Mouse (Mus musculus) adrenal gland (tissue): ENCODE data around the gene Scfd1.

Source experiments
- intact Hi-C: fragments of 180-260 bp; cut with DNase I; formaldehyde crosslinking; loops from one replicate; pipeline ENCODE4 v1.15.1; 2025
- long read RNA-seq, 2 experiments: library from polyadenylated mRNA; unstranded; transcript quantifications; one replicate each; pipeline ENCODE4 v2.0.0; 2020; ENCODE audit warnings: borderline replicate concordance in 1 of 2; ENCODE audit not compliant: insufficient replicate concordance in 1 of 2

Scfd1 gene
- long read RNA-seq, experiment 1, transcript Scfd1-201 (25 exons, 2,096 nt), result major isoform, 32 of 57 reads
- long read RNA-seq, experiment 1, partial matches to known transcripts, result 19 of 57 reads
- long read RNA-seq, experiment 1, other reads (novel, unspliced or antisense), result 3 of 57 reads
- long read RNA-seq, experiment 2, transcript Scfd1-201 (25 exons, 2,096 nt), result major isoform, 15 of 50 reads
- long read RNA-seq, experiment 2, partial matches to known transcripts, result 31 of 50 reads
- long read RNA-seq, experiment 2, other reads (novel, unspliced or antisense), result 4 of 50 reads

- intact Hi-C loops, result no loop called here
These were observed at the start of gene Scfd1 for GRCm38 (mm10) chr12:51377003-51377887. Gene Scfd1, plus strand, starts transcription at chr12:51377510.

- intact Hi-C loops, result no loop called here
These were observed 40.3 kb upstream of the Scfd1 start for GRCm38 (mm10) chr12:51337014-51337413.

DNA sequence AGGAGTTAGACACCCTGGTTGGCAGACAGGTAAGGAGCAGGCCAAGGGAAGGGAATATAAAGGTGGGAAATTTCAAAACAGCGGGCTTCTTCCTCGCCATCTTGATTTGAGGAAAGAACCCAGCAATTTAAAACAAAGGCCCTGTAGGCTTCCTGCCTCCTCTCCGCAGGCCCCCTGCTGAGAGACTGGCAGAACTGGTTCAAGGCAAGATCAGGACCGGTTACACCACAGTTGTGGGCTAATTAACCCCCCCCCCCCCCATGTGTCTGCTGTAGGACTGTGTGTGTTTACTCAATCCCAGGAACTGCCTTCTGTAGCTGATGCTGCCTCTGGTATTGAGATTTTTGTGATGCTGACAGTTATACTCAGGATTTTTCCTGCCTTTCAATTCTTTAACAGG lies 31.2 kb upstream of the Scfd1 start:
- intact Hi-C loops, result no loop called here

DNA sequence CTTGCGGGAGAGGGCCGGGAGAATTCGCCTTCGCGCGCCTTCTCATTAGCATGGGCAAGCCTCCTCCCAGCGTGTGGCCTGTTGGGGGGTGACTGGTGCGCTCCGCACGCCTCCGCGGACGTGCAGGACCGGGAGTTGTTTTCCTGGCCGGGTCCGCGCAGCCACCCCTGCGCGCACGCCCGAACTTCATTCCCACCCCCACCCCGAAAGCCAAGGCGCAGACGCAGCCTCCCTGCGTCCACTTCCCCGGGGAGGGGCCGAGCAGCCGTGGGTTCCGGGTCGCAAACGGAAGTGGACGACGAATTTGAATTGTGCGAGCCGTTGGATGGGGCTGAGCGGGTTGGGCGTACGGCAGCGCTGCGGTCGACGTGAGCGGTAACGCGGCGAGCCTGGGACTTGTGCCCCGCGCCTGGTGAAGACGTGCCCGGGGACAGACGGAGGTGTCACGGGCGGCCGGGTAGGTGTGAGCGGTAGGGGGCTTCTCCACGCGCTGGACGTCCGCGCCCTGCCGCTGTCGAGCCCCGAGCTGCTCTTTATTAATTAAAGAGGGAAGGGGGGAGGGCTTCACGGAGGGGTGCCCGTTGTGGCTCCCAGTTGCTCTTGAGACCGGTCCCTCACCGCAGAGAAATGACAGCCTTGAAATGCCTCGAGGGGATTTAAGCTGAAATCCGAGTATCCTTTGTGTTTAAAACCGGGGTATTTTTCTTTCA lies 29.2 kb upstream of the Scfd1 start, which contains the start of gene G2e3:
Gene G2e3 (plus strand): TSS at position 74 of the 710 bp plus-strand sequence.
- intact Hi-C loops, result no loop called here

- intact Hi-C loops, result no loop called here
These were observed 28.7 kb upstream of the Scfd1 start for GRCm38 (mm10) chr12:51348698-51348998.

DNA sequence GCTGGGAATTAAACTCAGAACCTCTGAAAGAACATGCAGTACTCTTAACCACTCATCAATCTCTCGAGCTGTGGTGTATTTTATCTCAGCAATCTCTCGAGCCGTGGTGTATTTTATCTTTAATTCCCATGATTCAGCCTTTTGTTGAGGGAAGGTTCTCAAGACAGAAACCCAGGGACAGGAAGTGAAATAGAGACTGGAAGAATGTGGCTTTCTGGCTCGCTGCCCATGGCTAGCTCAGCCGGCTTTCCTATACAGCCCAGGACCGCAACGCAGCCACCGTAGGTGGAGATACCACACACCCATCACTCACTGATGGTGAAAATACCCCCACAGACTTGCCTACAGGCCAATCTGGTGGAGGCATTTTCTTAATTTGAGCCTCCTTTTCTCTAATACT lies 22.0 kb upstream of the Scfd1 start:
- intact Hi-C loops, result no loop called here

GRCm38 (mm10) chr12:51361294-51361693 lies 16.0 kb upstream of the Scfd1 start:
- intact Hi-C loops, result no loop called here

- intact Hi-C loops, result no loop called here
These were observed 14.4 kb upstream of the Scfd1 start for GRCm38 (mm10) chr12:51362898-51363297.

DNA sequence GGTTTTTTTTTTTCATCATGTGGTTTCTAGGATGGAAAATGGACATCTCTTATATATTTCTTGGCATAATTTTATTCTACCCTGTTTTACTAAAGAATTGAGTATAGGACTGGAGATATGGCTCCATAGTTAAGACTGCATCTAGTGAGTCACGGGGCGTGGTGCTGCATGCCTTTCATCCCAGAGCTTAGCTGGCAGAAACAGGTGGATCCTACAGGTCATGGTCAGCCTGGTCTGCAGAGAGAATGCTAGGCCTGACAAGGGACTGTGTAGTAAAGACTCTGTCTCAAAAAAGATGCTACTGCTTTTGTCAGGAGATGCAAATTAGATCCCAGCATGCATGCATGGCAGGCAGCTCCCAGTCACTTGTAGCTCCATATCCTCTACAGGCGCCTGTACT lies 8.8 kb upstream of the Scfd1 start:
- intact Hi-C loops, result no loop called here

DNA sequence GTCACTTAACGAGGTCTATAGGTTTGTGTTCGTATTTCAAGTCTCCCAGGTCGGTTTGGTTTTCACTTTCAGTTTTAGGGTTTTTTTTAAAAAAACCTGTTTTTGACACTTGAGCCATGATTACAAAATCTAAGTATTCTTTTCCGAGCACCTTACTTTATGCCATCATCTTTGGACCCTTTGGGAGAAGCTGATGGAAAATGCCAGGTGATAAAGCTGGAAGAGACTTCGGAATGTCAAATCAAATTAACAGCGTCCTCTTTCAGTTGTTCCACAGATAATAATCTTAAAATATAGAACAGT lies 529 bp downstream of the Scfd1 start:
- intact Hi-C loops, result no loop called here

DNA sequence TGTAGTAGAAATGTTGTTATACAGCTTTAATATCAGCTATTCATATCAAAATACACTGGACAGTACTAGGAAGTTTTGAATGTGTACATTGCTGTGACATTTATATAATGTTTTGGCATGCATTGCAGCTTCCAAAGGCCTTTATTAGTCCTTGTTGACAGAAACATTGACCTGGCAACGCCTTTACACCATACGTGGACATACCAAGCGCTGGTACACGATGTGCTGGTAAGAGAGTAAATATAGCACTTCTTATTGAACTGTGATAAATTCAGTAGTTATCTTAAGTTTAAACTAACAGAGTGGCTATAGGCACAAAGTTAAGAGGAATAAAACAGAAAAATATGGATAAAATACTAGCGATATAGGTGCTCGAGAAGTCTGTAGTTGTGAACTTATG lies 22.6 kb downstream of the Scfd1 start:
- intact Hi-C loops, result loop anchor here (10.0 kb wide), 2 partner anchors 215 to 365 kb away; no protein-coding TSS in a partner anchor

DNA sequence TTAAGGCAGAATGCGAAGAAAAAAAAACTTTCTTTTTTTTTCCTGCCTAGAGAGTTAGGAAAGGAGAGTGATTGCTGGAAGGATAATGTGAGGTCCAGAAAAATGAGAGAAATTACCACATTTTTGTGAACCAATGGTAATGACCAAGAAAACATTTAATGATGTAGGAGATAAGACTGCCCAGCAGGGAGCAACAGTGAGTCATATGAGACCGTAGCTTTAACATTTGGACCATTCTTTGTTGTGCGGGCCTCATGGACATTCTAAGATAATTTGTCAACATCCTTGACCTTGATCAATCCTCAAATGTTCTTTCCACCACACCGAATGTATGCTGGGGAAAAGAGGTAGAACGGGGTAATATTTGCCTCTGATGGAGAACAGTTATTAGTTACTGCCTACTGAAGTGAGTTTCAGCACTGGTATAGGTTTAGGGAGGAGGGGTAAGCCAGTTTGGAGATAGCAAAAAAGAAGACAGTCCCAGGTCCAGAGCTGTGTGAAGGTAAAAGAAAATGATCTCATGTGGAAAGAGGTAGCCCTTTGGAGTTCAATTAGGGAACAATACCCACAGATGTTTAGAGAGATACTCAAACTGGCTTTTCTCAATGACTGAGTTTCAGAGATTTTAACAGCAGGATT lies 24.9 kb downstream of the Scfd1 start:
- intact Hi-C loops, result loop anchor here (10.0 kb wide), 1 partner anchor 213 kb away; no protein-coding TSS in a partner anchor

GRCm38 (mm10) chr12:51403987-51404586 lies 26.8 kb downstream of the Scfd1 start:
- intact Hi-C loops, result loop anchor here (10.0 kb wide), 1 partner anchor 211 kb away; no protein-coding TSS in a partner anchor

GRCm38 (mm10) chr12:51411362-51411761 lies 34.1 kb downstream of the Scfd1 start:
- intact Hi-C loops, result no loop called here

DNA sequence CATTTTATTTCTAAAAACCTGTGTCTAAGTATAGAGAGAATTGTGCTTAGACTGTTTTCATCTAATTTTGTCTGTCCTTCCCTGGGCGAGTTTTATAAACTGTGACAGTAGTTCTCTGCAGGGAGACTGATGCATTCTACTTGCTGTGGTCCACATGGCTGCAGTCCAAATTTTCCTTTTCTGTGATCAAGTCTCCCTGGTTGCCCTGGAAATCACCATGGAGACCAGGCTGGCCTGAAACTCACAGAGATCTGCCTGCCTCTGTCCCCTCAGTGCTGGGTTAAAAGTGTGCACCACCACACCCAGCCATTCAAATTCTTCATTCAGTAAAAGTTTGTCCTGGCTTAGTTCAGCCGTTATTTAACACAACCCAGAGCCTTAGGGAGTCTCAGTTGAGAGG lies 60.2 kb downstream of the Scfd1 start:
- intact Hi-C loops, result no loop called here

- intact Hi-C loops, result no loop called here
These were observed 61.0 kb downstream of the Scfd1 start for GRCm38 (mm10) chr12:51438311-51438710.

DNA sequence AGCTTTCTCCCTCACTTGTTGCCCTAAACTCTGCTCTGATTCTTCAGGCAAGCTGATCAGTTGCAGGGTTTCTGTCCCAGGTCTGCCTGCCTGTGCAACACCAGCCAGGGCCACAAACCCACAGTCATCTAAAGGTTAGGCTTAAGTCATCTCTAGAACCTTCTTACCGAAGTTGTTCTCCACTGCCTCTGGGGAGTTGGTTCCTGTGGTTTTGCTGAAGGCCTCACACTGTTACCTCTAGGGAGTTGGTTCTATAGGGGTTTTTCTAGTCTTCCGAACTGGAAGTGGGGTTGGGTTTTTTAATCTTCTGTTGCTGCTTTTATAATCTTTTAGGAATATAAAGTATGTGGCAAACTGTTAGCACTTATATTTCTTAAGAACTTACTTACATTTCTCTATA lies 72.0 kb downstream of the Scfd1 start:
- intact Hi-C loops, result loop anchor here (10.0 kb wide), 1 partner anchor 145 kb away; the partner anchor contains the start of gene Coch

- intact Hi-C loops, result no loop called here
These were observed 93.6 kb downstream of the Scfd1 start for GRCm38 (mm10) chr12:51470881-51471280.

DNA sequence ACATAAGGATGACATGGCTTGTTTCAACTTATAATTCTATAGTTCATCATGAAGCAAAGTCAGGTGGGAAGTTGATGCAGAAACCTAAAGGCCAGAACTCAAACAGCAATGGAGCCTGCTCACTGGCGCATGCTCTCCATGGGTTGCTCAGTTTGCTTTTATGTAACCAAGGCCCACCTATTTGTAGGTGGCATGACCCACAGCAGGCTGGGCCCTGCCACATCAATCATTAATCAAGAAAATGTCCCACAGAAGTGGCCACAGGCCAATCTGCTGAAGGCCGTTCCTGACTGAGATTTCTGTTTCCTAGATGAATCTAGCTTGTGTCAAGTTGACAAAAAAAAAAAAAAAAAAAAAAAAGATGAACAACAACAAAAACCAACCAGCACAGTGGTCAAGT lies 103.9 kb downstream of the Scfd1 start:
- intact Hi-C loops, result no loop called here

- intact Hi-C loops, result no loop called here
These were observed 114.7 kb downstream of the Scfd1 start for GRCm38 (mm10) chr12:51492040-51492439.

- intact Hi-C loops, result no loop called here
These were observed 116.2 kb downstream of the Scfd1 start for GRCm38 (mm10) chr12:51493476-51493875.
